Comparison of ENCODE assay signal across 8 mouse cellular contexts in genomic region chr9:21955225-21955569, GRCm38 (mm10). TPM values are rescaled to one million over a fixed set of nuclear protein-coding genes. Genes with fewer than 3 reads are reported as not detected.
DNase-seq lines count a peak whose midpoint lies in the region; ATAC-seq and TF ChIP-seq lines count a peak whose summit lies in the region.

No protein-coding gene starts in this region.

- H3K4me3 ChIP-seq in heart, embryonic 14.5 days (ENCODE audit: control insufficient read depth in 1 of 2, insufficient read depth in 1 of 2, low read depth in 1 of 2, low read length in 2 of 2): peak overlapping the region; percentile 59 to 74

- intact Hi-C loops in heart, postnatal 10 days (cut with DNase I): no loop called here

- H3K27ac ChIP-seq in heart, embryonic 14.5 days (replicated peaks in 1 of 2; ENCODE audit: control insufficient read depth in 1 of 2, insufficient read depth in 1 of 2, low read depth in 2 of 2, low read length in 2 of 2): peak overlapping the region; percentile 78 to 86

- 0 out of 2 replicates have a peak, but pooled peaks cover 9% of the 10 kb centered on the region for H3K36me3 ChIP-seq in heart, embryonic 14.5 days (ENCODE audit: control insufficient read depth, insufficient read depth, low read length)

- H3K4me1 ChIP-seq in heart, embryonic 14.5 days (ENCODE audit: control insufficient read depth in 2 of 2, insufficient read depth in 2 of 2, low read length in 2 of 2): peaks cover 3 to 10% of the 10 kb centered on the region in 2 experiments; a peak in 2 of 4 replicates

- no peak for DNase-seq in heart, postnatal 10 days
- DNase-seq in Patski (ENCODE audit: low read depth, low spot score): no peak
- no peak for DNase-seq in right cerebral cortex, postnatal 36 days (ENCODE audit: low spot score in 2 of 2)
- no peak for DNase-seq in embryo, embryonic 10 days (ENCODE audit: low spot score)
- no peak for DNase-seq in frontal cortex, postnatal 10 days (ENCODE audit: low spot score in 2 of 2)

- peak overlapping the region; percentile 77 for H3K9ac ChIP-seq in heart, embryonic 14.5 days (ENCODE audit: low read length)

- TF ChIP-seq CTCF in Patski (IDR thresholded peaks at IDR 0.05): no peak

- in situ Hi-C loops in Patski (cut with MboI; ENCODE audit: low pct_unique_long_range_greater_than_20kb): no loop called here

- CTCF ChIA-PET in Patski (lab: Charles Lee): interaction anchor here (1.0 to 1.4 kb wide), 2 partner anchors 43 to 47 kb away, joined by 3 to 4 read pairs; partner anchors contain the start of gene Ccdc151

- H3K4me2 ChIP-seq in heart, embryonic 14.5 days (ENCODE audit: low read length): peak overlapping the region; percentile 69

- POLR2A ChIA-PET in Patski (lab: Charles Lee): no interaction called here

- 0 out of 2 replicates have a peak, but pooled peaks cover under 1% of the 10 kb centered on the region for H3K27me3 ChIP-seq in heart, embryonic 14.5 days (ENCODE audit: control insufficient read depth, insufficient read depth, low read length)
- no peaks in the 10 kb centered on the region for H3K27me3 ChIP-seq in Patski

- 0 out of 2 replicates have a peak, but pooled peaks have one; percentile 36 for ATAC-seq in heart, embryonic 14.5 days (ENCODE audit: insufficient number of reproducible peaks, insufficient read depth, low FRiP score, low read depth)
- ATAC-seq in Patski: peak; percentile 56
- peak; percentile 24 to 39; a peak in 3 of 4 replicates for ATAC-seq in hematopoietic stem cell, adult 5-6 weeks (replicated peaks in 1 of 2; ENCODE audit: insufficient read depth in 1 of 2, low FRiP score in 2 of 2, low TSS enrichment in 1 of 2, low read depth in 1 of 2, poor library complexity in 2 of 2, severe bottlenecking in 2 of 2)
- ATAC-seq in megakaryocyte, adult 5-6 weeks (ENCODE audit: poor library complexity, severe bottlenecking): peak; percentile 45

- H3K9me3 ChIP-seq in heart, embryonic 14.5 days (ENCODE audit: control insufficient read depth, low read length): no peaks in the 10 kb centered on the region

- 2% methylated on average over 18 of the region's 18 CpGs for WGBS in heart, embryonic 14.5 days

RNA-seq across cellular contexts. Expression of gene Swsap1, which starts 0.4 kb away (rescaled TPM):
- polyA plus RNA-seq in heart, embryonic 14.5 days (2014; fragmentation: Nextera tagmentation; extraction: Ambion mirVana): 8.3 and 9.8 TPM in 2 replicates
- total RNA-seq in heart, postnatal 10 days (2021): 1 to 10 TPM; 8.7 TPM
- polyA plus RNA-seq in Patski (2021): 14.0 TPM
- total RNA-seq in hematopoietic stem cell, adult 5-6 weeks (2017): 6.4 and 7.2 TPM in 2 replicates
- 3.7 and 4.3 TPM in 2 replicates for total RNA-seq in megakaryocyte, adult 5-6 weeks (2015)
- 6.5 and 6.6 TPM in 2 replicates for total RNA-seq in megakaryocyte, adult 5-6 weeks (2017)

RNA-seq across cellular contexts. Expression of gene Epor, which starts 8.1 kb away (rescaled TPM):
- 2.6 and 4.9 TPM in 2 replicates for polyA plus RNA-seq in heart, embryonic 14.5 days (2014; fragmentation: Nextera tagmentation; extraction: Ambion mirVana)
- total RNA-seq in heart, postnatal 10 days (2021): 1 to 10 TPM; 3.1 to 4.0 TPM
- polyA plus RNA-seq in Patski (2021): 8.5 TPM
- total RNA-seq in hematopoietic stem cell, adult 5-6 weeks (2017): 1.7 and 9.2 TPM in 2 replicates
- 0.45 and 0.84 TPM in 2 replicates for total RNA-seq in megakaryocyte, adult 5-6 weeks (2015)
- total RNA-seq in megakaryocyte, adult 5-6 weeks (2017): 0.28 and 1.2 TPM in 2 replicates

RNA-seq across cellular contexts. Expression of gene Plppr2, which starts 18.4 kb away (rescaled TPM):
- 2.4 and 4.5 TPM in 2 replicates for polyA plus RNA-seq in heart, embryonic 14.5 days (2014; fragmentation: Nextera tagmentation; extraction: Ambion mirVana)
- 1 to 10 TPM; 2.2 to 2.4 TPM for total RNA-seq in heart, postnatal 10 days (2021)
- 22.1 TPM for polyA plus RNA-seq in Patski (2021)
- 0.15 and 0.25 TPM in 2 replicates for total RNA-seq in hematopoietic stem cell, adult 5-6 weeks (2017)
- total RNA-seq in megakaryocyte, adult 5-6 weeks (2015): 0.57 and 0.96 TPM in 2 replicates
- total RNA-seq in megakaryocyte, adult 5-6 weeks (2017): 0.65 TPM in 1 of 2 replicates, not detected in the other

RNA-seq across cellular contexts. Expression of gene Tmem205, which starts 27.8 kb away (rescaled TPM):
- polyA plus RNA-seq in heart, embryonic 14.5 days (2014; fragmentation: Nextera tagmentation; extraction: Ambion mirVana): 48.1 and 58.8 TPM in 2 replicates
- total RNA-seq in heart, postnatal 10 days (2021): 10 to 100 TPM; 24.3 to 28.6 TPM
- polyA plus RNA-seq in Patski (2021): 54.8 TPM
- 12.7 and 18.1 TPM in 2 replicates for total RNA-seq in hematopoietic stem cell, adult 5-6 weeks (2017)
- 40.9 and 48.2 TPM in 2 replicates for total RNA-seq in megakaryocyte, adult 5-6 weeks (2015)
- total RNA-seq in megakaryocyte, adult 5-6 weeks (2017): 8.0 and 14.1 TPM in 2 replicates

RNA-seq across cellular contexts. Expression of gene Ccdc159, which starts 27.9 kb away (rescaled TPM):
- 2.4 and 3.0 TPM in 2 replicates for polyA plus RNA-seq in heart, embryonic 14.5 days (2014; fragmentation: Nextera tagmentation; extraction: Ambion mirVana)
- total RNA-seq in heart, postnatal 10 days (2021): 1 to 10 TPM in 1 of 2 experiments, under 1 TPM in 1; 0.74 to 1.0 TPM
- polyA plus RNA-seq in Patski (2021): 12.2 TPM
- total RNA-seq in hematopoietic stem cell, adult 5-6 weeks (2017): 0.25 and 0.50 TPM in 2 replicates
- total RNA-seq in megakaryocyte, adult 5-6 weeks (2015): 0.22 and 1.0 TPM in 2 replicates
- 0.53 TPM in 1 of 2 replicates, not detected in the other for total RNA-seq in megakaryocyte, adult 5-6 weeks (2017)
